Mouse (Mus musculus) heart, postnatal 0 days (tissue): ENCODE data around the gene Wwp2.

Source experiments
- CTCF ChIP-seq: IDR thresholded peaks from 2 replicates; pipeline ENCODE4 v1.5.1; 2016; ENCODE audit warnings: antibody characterized with exemption, control low read depth, low read depth
- EP300 ChIP-seq: IDR thresholded peaks from 2 replicates; pipeline ENCODE4 v1.6.1; 2016; ENCODE audit warnings: antibody characterized with exemption, low read depth

DNA sequence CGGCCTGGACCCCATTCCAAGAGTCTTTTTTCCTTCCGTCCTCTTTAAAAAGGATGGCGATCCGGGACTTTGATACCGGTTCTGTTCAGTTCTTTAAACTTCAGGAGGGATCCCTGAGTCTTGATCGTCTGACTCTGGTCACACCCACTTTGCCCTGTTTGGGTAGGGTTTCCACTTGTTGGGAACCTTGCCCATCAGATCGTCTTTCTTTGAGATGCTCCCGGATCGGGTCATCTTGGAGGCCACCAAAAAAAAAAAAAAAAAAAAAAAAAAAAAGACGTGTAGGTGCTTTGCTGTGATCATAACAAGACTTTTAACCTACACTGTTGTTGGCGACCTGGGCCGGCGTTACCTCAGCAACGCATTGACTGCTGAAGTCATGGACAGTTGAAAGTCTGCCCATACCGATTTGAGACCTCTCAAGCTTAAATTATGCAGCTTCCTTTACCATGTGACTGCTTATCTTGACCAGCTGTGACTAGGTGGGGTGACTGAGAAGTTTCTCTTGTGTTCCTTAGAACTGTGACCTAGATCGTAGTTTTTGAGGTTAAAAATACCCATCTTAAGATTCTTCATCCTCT is 766 bp downstream of the Wwp2 start:
- TF ChIP-seq CTCF: no peak
- TF ChIP-seq EP300: no peak
